Mouse (Mus musculus) neural tube, embryonic 11.5 days (tissue): Measurements from ENCODE around the gene Cinp. TPM values are rescaled to one million over a fixed set of nuclear protein-coding genes. Genes with fewer than 3 reads are reported as not detected.
"Not testable (repeated sequence)": the region's sequence is repeated elsewhere in the genome, so short reads cannot be mapped to it uniquely, and the experiment has no call there.

Experiments
- ATAC-seq: fragments of 200-750 bp; cut with Nextera tagmentation; 2 replicates; pipeline ENCODE4 v1.8.0; 2017; ENCODE audit warnings: moderate number of reproducible peaks, mild to moderate bottlenecking, moderate TSS enrichment, moderate library complexity; ENCODE audit not compliant: insufficient read depth, low FRiP score, low TSS enrichment
- DNase-seq: peaks from one replicate; pipeline ENCODE4 v3.0.0-alpha.2; 2015; ENCODE audit warnings: low spot score
- H3K27ac ChIP-seq: fragments of 300-500 bp; sonication (generic); 2 replicates; pipeline ENCODE4 v1.5.1; 2014; ENCODE audit warnings: low read depth, mild to moderate bottlenecking, low read length
- H3K27me3 ChIP-seq: fragments of 300-500 bp; sonication (generic); 2 replicates; pipeline ENCODE4 v1.6.1; 2014; ENCODE audit warnings: mild to moderate bottlenecking, low read length, mixed read lengths; ENCODE audit not compliant: control insufficient read depth, insufficient read depth
- H3K36me3 ChIP-seq: fragments of 300-500 bp; sonication (generic); 2 replicates; pipeline ENCODE4 v1.6.1; 2014; ENCODE audit warnings: mild to moderate bottlenecking, low read length, moderate library complexity, mixed read lengths; ENCODE audit not compliant: control insufficient read depth, insufficient read depth
- H3K4me1 ChIP-seq: fragments of 300-500 bp; sonication (generic); 2 replicates; pipeline ENCODE4 v1.6.1; 2014; ENCODE audit warnings: low read length, mixed read lengths; ENCODE audit not compliant: control insufficient read depth, insufficient read depth
- H3K4me2 ChIP-seq: fragments of 300-500 bp; sonication (generic); 2 replicates; pipeline ENCODE4 v1.6.1; 2014; ENCODE audit warnings: low read depth, mild to moderate bottlenecking, moderate library complexity
- H3K4me3 ChIP-seq: fragments of 300-500 bp; sonication (generic); 2 replicates; pipeline ENCODE4 v1.5.1; 2014; ENCODE audit warnings: low read depth, low read length
- H3K9ac ChIP-seq: fragments of 300-500 bp; sonication (generic); 2 replicates; pipeline ENCODE4 v1.6.1; 2014; ENCODE audit warnings: mild to moderate bottlenecking, low read length
- H3K9me3 ChIP-seq: fragments of 300-500 bp; sonication (generic); 2 replicates; pipeline ENCODE4 v1.6.1; 2016; ENCODE audit warnings: low read length; ENCODE audit not compliant: control insufficient read depth
- WGBS: fragments of 180-500 bp; shearing (Covaris S2); extraction: QIAGEN DNeasy Blood & Tissue Kit; methylation state at CpG from one replicate; pipeline ENCODE4 v1.1.7; 2014; 5-methylcytosine and 5-hydroxymethylcytosine counted together
- polyA plus RNA-seq: library from polyadenylated mRNA; unstranded; fragments of >200 nt; fragmentation: Nextera tagmentation; extraction: Ambion mirVana; gene quantifications from 2 replicates; pipeline ENCODE4 v1.2.1, GENCODE M21; 2014

Cinp gene
- polyA plus RNA-seq, 1 experiment from 2014 or later, result 85.3 TPM

GRCm38 (mm10) chr12:110871247-110871646, 17.7 kb downstream of the Cinp start:
- 89% methylated on average over 5 of the region's 5 CpGs for WGBS
- Histone ChIP-seq H3K4me2 (no peak overlapping the region), H3K36me3 (no peaks in the 10 kb centered on the region; the same call in 1 of the 2 replicates), H3K27ac (no peak overlapping the region), H3K27me3 (no peaks in the 10 kb centered on the region), H3K4me1 (no peaks in the 10 kb centered on the region), H3K4me3 (no peak overlapping the region), H3K9me3 (no peaks in the 10 kb centered on the region), H3K9ac (no peak overlapping the region)
- DNase-seq (no peak), ATAC-seq (no peak)

DNA sequence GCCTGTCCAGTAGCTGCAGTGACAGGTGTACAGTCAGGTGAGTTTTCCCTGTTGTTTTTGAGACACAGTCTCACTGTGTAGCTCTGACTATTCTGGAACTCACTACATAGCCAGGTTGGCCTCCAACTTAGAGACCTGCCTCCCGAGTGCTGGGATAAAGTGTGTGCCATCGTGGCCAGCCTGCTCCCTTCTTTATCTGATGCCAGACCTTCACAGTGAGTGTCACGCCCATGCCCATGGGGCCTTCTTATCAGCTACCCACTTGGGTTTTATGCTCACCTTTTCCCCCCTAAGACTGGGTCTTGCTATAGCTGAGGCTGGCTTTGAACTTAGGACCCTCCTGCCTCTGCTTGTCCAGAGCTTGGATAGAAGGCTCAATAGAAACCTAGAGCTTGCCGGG, 18.8 kb downstream of the Cinp start:
- Histone ChIP-seq H3K9me3 (no peaks in the 10 kb centered on the region), H3K9ac (no peak overlapping the region), H3K4me3 (no peak overlapping the region), H3K4me2 (no peak overlapping the region), H3K27ac (no peak overlapping the region), H3K36me3 (no peaks in the 10 kb centered on the region; the same call in 1 of the 2 replicates), H3K4me1 (no peaks in the 10 kb centered on the region), H3K27me3 (no peaks in the 10 kb centered on the region)
- WGBS, result 88% methylated on average over 4 of the region's 4 CpGs
- DNase-seq (no peak), ATAC-seq (no peak)

DNA sequence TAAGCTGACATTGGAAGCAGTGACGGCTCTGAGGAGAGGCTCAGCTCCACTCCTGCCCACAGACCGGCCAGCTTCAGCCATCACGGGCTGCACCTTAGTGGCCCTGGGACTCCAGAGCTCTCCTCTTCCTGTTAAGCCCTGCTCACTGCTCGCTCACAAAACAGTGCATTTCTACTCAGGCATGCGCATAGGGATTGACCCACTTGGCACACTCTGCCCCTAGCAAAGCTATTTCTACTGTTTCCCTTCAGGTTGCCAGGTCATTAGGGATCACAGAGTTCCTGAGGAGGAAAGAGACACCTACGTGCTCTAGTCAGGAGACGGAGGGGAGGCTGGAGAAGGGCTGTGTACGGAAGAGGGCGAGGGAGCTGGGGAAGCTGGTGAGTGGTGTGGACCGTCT, 23.0 kb downstream of the Cinp start:
- no peak overlapping the region for H3K27ac ChIP-seq

DNA sequence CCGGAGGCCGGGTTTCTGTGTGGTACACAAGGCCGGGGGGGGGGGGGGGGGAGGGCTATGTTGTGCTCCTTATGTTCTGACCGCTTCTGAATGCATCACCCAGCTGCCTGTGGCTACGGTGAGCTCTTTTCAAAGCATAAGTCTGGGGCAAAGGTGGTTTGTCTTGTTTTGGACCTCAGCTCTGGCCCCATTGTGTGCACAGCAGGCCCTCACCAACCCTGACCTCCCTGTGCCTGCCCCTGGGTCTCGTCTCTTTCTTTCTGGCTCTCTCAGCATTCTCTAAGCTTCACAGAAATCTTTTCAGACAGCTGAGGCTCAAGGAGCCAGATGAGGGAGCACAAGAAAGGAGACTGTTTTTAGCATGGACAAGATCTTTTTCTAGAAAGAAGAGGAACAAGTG, 23.4 kb downstream of the Cinp start:
- no peaks in the 10 kb centered on the region for H3K4me1 ChIP-seq
- H3K4me3 ChIP-seq, result no peak overlapping the region
- H3K9ac ChIP-seq, result no peak overlapping the region
- H3K36me3 ChIP-seq, result no peaks in the 10 kb centered on the region
- H3K27ac ChIP-seq, result no peak overlapping the region
- no peaks in the 10 kb centered on the region for H3K27me3 ChIP-seq
- DNase-seq (no peak), ATAC-seq (no peak)
- 68% methylated on average over 5 of the region's 6 CpGs for WGBS
- no peaks in the 10 kb centered on the region for H3K9me3 ChIP-seq
- H3K4me2 ChIP-seq, result no peak overlapping the region

More for the DNA sequence above, 23.0 kb downstream of the Cinp start:
- DNase-seq (no peak), ATAC-seq (no peak)
- no peak overlapping the region for H3K4me3 ChIP-seq
- no peak overlapping the region for H3K9ac ChIP-seq
- no peaks in the 10 kb centered on the region for H3K9me3 ChIP-seq
- no peak overlapping the region for H3K4me2 ChIP-seq
- no peaks in the 10 kb centered on the region for H3K36me3 ChIP-seq
- H3K4me1 ChIP-seq, result no peaks in the 10 kb centered on the region
- 89% methylated on average over 10 of the region's 10 CpGs for WGBS
- no peaks in the 10 kb centered on the region for H3K27me3 ChIP-seq

DNA sequence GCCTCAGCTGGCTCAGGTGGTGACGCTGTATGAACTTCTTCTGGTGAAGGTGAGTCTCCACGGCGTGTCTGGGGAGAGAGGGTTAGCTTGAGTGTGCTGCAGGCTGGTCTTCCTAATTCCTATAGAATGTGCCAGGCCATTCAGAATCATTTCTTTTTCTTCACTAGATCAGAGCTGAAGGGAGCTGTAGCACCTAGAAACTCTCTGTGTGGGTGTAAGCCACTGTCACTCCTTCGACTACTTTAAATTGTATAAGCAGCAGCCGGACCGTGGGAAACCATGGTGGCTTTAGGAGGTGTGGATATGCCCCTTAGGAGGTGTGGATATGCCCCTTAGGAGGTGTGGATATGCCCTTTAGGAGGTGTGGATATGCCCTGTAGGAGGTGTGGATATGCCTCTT, 24.9 kb downstream of the Cinp start:
- H3K27ac ChIP-seq, result no peak overlapping the region
- no peak for ATAC-seq
- no peaks in the 10 kb centered on the region for H3K4me1 ChIP-seq
- WGBS, result 93% methylated on average over 6 of the region's 6 CpGs
- no peaks in the 10 kb centered on the region for H3K27me3 ChIP-seq
- H3K9ac ChIP-seq, result no peak overlapping the region
- no peaks in the 10 kb centered on the region for H3K36me3 ChIP-seq
- H3K9me3 ChIP-seq, result no peaks in the 10 kb centered on the region
- H3K4me2 ChIP-seq, result no peak overlapping the region
- H3K4me3 ChIP-seq, result no peak overlapping the region
- DNase-seq, result no peak

DNA sequence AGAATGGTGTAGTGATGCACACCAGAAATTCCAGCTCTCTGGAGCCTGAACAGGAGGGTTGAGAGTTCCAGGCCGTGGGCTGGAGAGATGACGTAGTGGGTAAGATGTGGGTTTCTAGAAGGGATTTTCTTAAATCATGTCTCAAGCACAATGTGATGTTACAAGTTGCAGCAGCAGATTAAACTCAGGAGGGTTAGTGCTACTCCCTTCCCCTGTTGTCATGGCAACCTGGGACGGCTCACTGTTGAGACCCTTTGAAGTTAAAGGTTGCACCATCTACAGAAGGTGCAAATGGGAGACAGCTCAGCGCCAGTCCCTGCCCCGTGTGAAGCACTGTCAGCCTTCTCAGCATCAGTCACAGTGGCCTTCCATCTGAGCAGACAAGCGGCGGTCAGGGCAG, 27.7 kb downstream of the Cinp start:
- no peak overlapping the region for H3K4me2 ChIP-seq
- H3K36me3 ChIP-seq, result no peaks in the 10 kb centered on the region
- H3K27me3 ChIP-seq, result no peaks in the 10 kb centered on the region
- no peak overlapping the region for H3K9ac ChIP-seq
- no peak for ATAC-seq
- no peak overlapping the region for H3K4me3 ChIP-seq
- no peaks in the 10 kb centered on the region for H3K9me3 ChIP-seq
- no peaks in the 10 kb centered on the region for H3K4me1 ChIP-seq
- 44% methylated on average over 7 of the region's 7 CpGs for WGBS
- DNase-seq, result no peak
- no peak overlapping the region for H3K27ac ChIP-seq

DNA sequence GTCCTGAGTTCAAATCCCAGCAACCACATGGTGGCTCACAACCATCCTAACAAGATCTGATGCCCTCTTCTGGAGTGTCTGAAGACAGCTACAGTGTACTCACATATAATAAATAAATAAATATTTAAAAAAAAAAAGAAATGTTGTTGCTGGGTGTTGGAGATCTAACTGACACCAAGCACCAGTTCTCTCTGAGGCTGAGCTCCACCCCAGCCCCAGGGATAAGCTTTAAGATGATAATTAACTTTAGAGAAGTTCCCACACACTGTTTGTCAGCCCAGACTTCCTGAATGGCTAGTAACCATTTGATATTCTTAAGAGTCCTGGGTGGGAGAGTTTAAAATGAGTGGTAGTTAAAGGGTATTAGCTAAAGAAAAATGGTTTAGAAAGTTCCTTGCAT, 28.7 kb downstream of the Cinp start:
- Histone ChIP-seq H3K27ac (no peak overlapping the region), H3K36me3 (no peaks in the 10 kb centered on the region), H3K4me2 (no peak overlapping the region), H3K4me1 (no peaks in the 10 kb centered on the region), H3K27me3 (no peaks in the 10 kb centered on the region), H3K9me3 (no peaks in the 10 kb centered on the region), H3K4me3 (no peak overlapping the region), H3K9ac (no peak overlapping the region)
- no peak for ATAC-seq
- DNase-seq, result no peak

DNA sequence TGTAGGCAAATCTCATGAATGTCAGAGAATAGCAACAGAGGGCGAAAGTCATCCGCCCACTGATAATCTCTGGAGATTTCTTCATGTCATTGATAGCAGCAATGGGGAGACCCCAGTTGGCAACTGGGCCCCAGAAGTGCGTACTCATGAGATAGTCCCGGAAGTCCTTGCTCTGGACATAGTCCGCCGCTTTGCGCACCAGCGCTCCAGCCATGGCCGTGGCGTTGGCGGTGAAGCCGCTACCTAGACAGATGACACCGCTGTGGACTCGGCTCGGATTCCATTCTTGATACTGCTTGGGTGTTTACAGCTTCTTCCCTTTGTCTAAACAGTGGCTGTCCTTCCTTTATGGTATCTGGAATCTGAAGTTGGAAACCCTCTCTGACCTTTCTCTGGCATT, 30.3 kb downstream of the Cinp start:
- H3K4me3 ChIP-seq, H3K27ac ChIP-seq, H3K4me2 ChIP-seq, H3K9ac ChIP-seq, H3K36me3 ChIP-seq, H3K9me3 ChIP-seq, ATAC-seq, H3K4me1 ChIP-seq, H3K27me3 ChIP-seq, DNase-seq: not testable (repeated sequence)
- 96% methylated on average over 15 of the region's 15 CpGs for WGBS

- DNase-seq, result no peak
- no peak overlapping the region for H3K4me3 ChIP-seq
- no peak overlapping the region for H3K9ac ChIP-seq
- no peak overlapping the region for H3K4me2 ChIP-seq
- 93% methylated on average over 7 of the region's 7 CpGs for WGBS
- H3K27ac ChIP-seq, result no peak overlapping the region
- no peaks in the 10 kb centered on the region for H3K36me3 ChIP-seq
- no peaks in the 10 kb centered on the region for H3K27me3 ChIP-seq
- no peak for ATAC-seq
- H3K9me3 ChIP-seq, result no peaks in the 10 kb centered on the region
- no peaks in the 10 kb centered on the region for H3K4me1 ChIP-seq
These were observed 31.7 kb downstream of the Cinp start for GRCm38 (mm10) chr12:110857196-110857595.
